Comparison of ENCODE assay signal across 10 mouse cellular contexts in genomic region chr9:116178151-116178550, GRCm38 (mm10). TPM values are rescaled to one million over a fixed set of nuclear protein-coding genes. Genes with fewer than 3 reads are reported as not detected.
A peak's percentile ranks its signal among the peaks of the same experiment; 100 is the strongest.
DNase-seq lines count a peak whose midpoint lies in the region; ATAC-seq and TF ChIP-seq lines count a peak whose summit lies in the region.
"Had no signal": no experiment of that assay in that cellular context is flagged by ENCODE, and none has a peak within 500 bp of the region (broad histone marks: within the 10 kb centered on the region; RNA-seq: fewer than 3 reads in every experiment).

No protein-coding gene starts in this region.

- TF ChIP-seq POLR2A in lung, adult 2 months (IDR thresholded peaks at IDR 0.05; ENCODE audit: borderline replicate concordance, extremely low read depth, low read depth, low read length) = no peak

- no peaks in the 10 kb centered on the region for H3K9me3 ChIP-seq in heart, embryonic 12.5 days (replicated peaks)
- no peaks in the 10 kb centered on the region for H3K9me3 ChIP-seq in lung, postnatal 0 days (ENCODE audit: low read length)
- H3K9me3 ChIP-seq: limb, embryonic 13.5 days had no signal

- ATAC-seq in heart, embryonic 12.5 days (ENCODE audit: insufficient number of reproducible peaks, low FRiP score) = no peak
- ATAC-seq in lung, postnatal 0 days = no peak

- no peaks in the 10 kb centered on the region for H3K27me3 ChIP-seq in heart, embryonic 12.5 days (replicated peaks)
- H3K27me3 ChIP-seq in lung, postnatal 0 days (replicated peaks; ENCODE audit: insufficient read depth, low read length) = no peaks in the 10 kb centered on the region
- H3K27me3 ChIP-seq: limb, embryonic 13.5 days had no signal

- TF ChIP-seq EP300 in lung, postnatal 0 days (IDR thresholded peaks at IDR 0.05) = 0 out of 2 replicates have a peak, but pooled peaks have one; percentile 37

- 64% methylated on average over 3 of the region's 3 CpGs for whole genome bisulfite sequencing in heart, embryonic 12.5 days
- WGBS in lung, postnatal 0 days = 57% methylated on average over 3 of the region's 3 CpGs
- whole genome bisulfite sequencing in lung, adult 2 months = 45% methylated on average over 3 of the region's 3 CpGs

- no peaks in the 10 kb centered on the region for H3K36me3 ChIP-seq in heart, embryonic 12.5 days
- H3K36me3 ChIP-seq in lung, postnatal 0 days (ENCODE audit: insufficient read depth, low read length) = no peaks in the 10 kb centered on the region
- H3K36me3 ChIP-seq: limb, embryonic 13.5 days had no signal

- no peak overlapping the region for H3K4me2 ChIP-seq in heart, embryonic 12.5 days
- no peak overlapping the region for H3K4me2 ChIP-seq in lung, postnatal 0 days (replicated peaks; ENCODE audit: low read depth, low read length)
- H3K4me2 ChIP-seq: limb, embryonic 13.5 days had no signal

- no peak overlapping the region for H3K27ac ChIP-seq in heart, embryonic 12.5 days (ENCODE audit: poor library complexity, severe bottlenecking)
- H3K27ac ChIP-seq in lung, postnatal 0 days (ENCODE audit: low read length) = no peak overlapping the region
- H3K27ac ChIP-seq in brown adipose tissue, adult 24 weeks (replicated peaks; ENCODE audit: low read depth, low read length) = peak overlapping the region; percentile 41
- H3K27ac ChIP-seq: limb, embryonic 13.5 days had no signal

- H3K9ac ChIP-seq in heart, embryonic 12.5 days = no peak overlapping the region
- H3K9ac ChIP-seq in lung, postnatal 0 days (replicated peaks; ENCODE audit: low read depth) = no peak overlapping the region
- H3K9ac ChIP-seq: limb, embryonic 13.5 days had no signal

- DNase-seq in heart, adult 11 months = peak; percentile 97
- peak; percentile 72 for DNase-seq in lung, postnatal 0 days (ENCODE audit: low spot score)
- DNase-seq in lung, adult 2 months = no peak
- DNase-seq in skeletal muscle tissue, adult 2 months (ENCODE audit: low read depth, low spot score) = peak; percentile 93
- DNase-seq in left cerebral cortex, adult 18-20 months (ENCODE audit: low spot score in 2 of 2) = no peak
- DNase-seq: kidney, postnatal 36 days; thymus, postnatal 25 days had no signal

- no peak overlapping the region for H3K4me3 ChIP-seq in heart, embryonic 12.5 days
- H3K4me3 ChIP-seq in lung, postnatal 0 days (ENCODE audit: low read depth, low read length) = no peak overlapping the region
- H3K4me3 ChIP-seq in lung, adult 2 months (replicated peaks; ENCODE audit: extremely low read depth, low read depth, low read length) = no peak overlapping the region
- H3K4me3 ChIP-seq in brown adipose tissue, adult 24 weeks (ENCODE audit: insufficient read depth, low read depth, low read length) = no peak overlapping the region
- H3K4me3 ChIP-seq: limb, embryonic 13.5 days had no signal

- no peaks in the 10 kb centered on the region for H3K4me1 ChIP-seq in heart, embryonic 12.5 days (replicated peaks)
- no peaks in the 10 kb centered on the region; the same call in 1 of the 2 replicates for H3K4me1 ChIP-seq in lung, postnatal 0 days (ENCODE audit: insufficient read depth, low read depth, low read length)
- H3K4me1 ChIP-seq in lung, adult 2 months (ENCODE audit: control insufficient read depth, insufficient read depth, low read length) = peaks cover 11% of the 10 kb centered on the region
- peaks cover 11% of the 10 kb centered on the region; the same call in 1 of the 2 replicates for H3K4me1 ChIP-seq in brown adipose tissue, adult 24 weeks (ENCODE audit: control insufficient read depth, insufficient read depth, insufficient read length, low read length)

- no peak for TF ChIP-seq CTCF in lung, postnatal 0 days (IDR thresholded peaks at IDR 0.05)
- TF ChIP-seq CTCF in lung, adult 2 months (IDR thresholded peaks at IDR 0.05; ENCODE audit: insufficient read depth, low read length) = no peak

RNA-seq across cellular contexts. Expression of gene Tgfbr2, which starts 3.0 kb away (rescaled TPM):
- 22.0 and 22.3 TPM in 2 replicates for polyA plus RNA-seq in heart, embryonic 12.5 days (2016; fragmentation: Nextera tagmentation; extraction: Ambion mirVana)
- 62.2 and 68.0 TPM in 2 replicates for polyA plus RNA-seq in lung, postnatal 0 days (2015; fragmentation: Nextera tagmentation; extraction: Ambion mirVana)
- 135 and 146 TPM in 2 replicates for polyA plus RNA-seq in lung, adult 2 months (2012; rRNA removed)
- polyA plus RNA-seq in brown adipose tissue, adult 24 weeks (2012; ENCODE audit: insufficient read depth, insufficient read length, missing spikeins) = 60.5 and 68.8 TPM in 2 replicates
- 10 to 100 TPM; 12.4 to 13.1 TPM for total RNA-seq in left cerebral cortex, adult 18-20 months (2021)

Comparison
In these comparisons a context has a peak if more than half of its experiments do, and no peak if none do; other contexts are left out.
1. DNase-seq: peak in heart, adult 11 months (single experiment), lung, postnatal 0 days (single experiment) and skeletal muscle tissue, adult 2 months (single experiment); none in lung, adult 2 months (single experiment) and left cerebral cortex, adult 18-20 months (0 of 2).